Mouse (Mus musculus) liver, adult 2 months (tissue): Measurements from ENCODE around the gene Pom121l2.

Source experiments
- CTCF ChIP-seq: fragments of 200-500 bp; IDR thresholded peaks from 2 replicates; pipeline ENCODE4 v1.5.1; 2011; ENCODE audit warnings: low read depth, low read length, control low read depth
- POLR2A ChIP-seq: fragments of 200-500 bp; IDR thresholded peaks from 2 replicates; pipeline ENCODE4 v1.6.1; 2011; ENCODE audit warnings: low read length, control low read depth; ENCODE audit not compliant: insufficient read depth; ENCODE audit errors: extremely low read depth

- TF ChIP-seq POLR2A, result no peak
- no peak for TF ChIP-seq CTCF
Observed at GRCm38 (mm10) chr13:21999147-21999546, 18.2 kb downstream of the Pom121l2 start.
